Mouse (Mus musculus) cortical plate, adult 2 months (tissue): ENCODE measurements around the gene Vrk1.

Experiments used
- CTCF ChIP-seq: fragments of 200-500 bp; IDR thresholded peaks from 2 replicates; pipeline ENCODE4 v1.5.1; 2011; ENCODE audit warnings: mild to moderate bottlenecking, control low read depth, low read length; ENCODE audit not compliant: insufficient read depth; ENCODE audit errors: extremely low read depth
- POLR2A ChIP-seq: fragments of 200-500 bp; IDR thresholded peaks from 2 replicates; pipeline ENCODE4 v1.6.1; 2011; ENCODE audit warnings: mild to moderate bottlenecking, low read length, control low read depth; ENCODE audit not compliant: insufficient read depth; ENCODE audit errors: extremely low read depth

DNA sequence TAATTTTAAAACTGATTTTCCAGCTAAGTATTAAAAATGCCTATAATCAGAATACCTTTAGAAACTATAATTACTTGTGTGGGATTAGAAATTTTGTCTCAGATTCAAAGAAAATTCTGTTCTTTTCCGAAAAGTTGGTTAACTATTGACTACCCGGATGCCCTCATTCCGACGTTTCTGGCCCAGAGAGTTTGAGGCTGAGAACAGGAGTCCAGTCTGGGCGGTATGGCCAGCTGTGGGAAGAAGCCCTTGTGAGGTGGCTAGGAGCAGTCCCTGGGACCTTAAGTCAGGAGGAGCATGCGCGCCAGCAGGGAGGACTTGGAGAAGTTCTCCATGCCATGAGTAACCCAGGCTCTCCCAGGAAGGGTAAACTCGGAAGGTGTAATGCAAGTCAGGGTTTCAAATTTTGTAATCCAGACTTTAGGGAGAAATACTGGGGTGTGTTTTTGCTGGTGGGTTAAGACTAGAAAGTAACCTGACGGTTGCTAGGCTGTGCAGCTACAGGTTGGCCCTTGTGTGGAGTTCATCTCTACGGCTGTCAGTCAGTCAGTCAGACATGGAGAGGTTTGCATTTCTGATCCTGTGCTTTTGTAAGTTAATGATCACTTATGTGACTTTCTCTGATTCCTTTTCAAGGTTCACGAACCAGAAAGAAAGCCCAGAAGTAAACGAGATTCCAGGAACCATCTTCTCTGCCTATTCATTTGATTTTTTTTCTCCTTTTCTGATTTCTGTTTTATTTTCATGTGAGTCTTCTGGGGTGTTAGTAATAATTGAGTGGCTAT lies 64.5 kb downstream of the Vrk1 start:
- TF ChIP-seq CTCF = no peak
- no peak for TF ChIP-seq POLR2A
